Mouse (Mus musculus) cerebral cortex, adult 2 months (tissue): ENCODE data around the gene Hydin.

ENCODE experiments used
- WGBS: fragments of 180-500 bp; shearing (Covaris S2); methylation state at CpG from one replicate; pipeline ENCODE4 v1.1.7; 2018; 5-methylcytosine and 5-hydroxymethylcytosine counted together

Hydin gene

DNA sequence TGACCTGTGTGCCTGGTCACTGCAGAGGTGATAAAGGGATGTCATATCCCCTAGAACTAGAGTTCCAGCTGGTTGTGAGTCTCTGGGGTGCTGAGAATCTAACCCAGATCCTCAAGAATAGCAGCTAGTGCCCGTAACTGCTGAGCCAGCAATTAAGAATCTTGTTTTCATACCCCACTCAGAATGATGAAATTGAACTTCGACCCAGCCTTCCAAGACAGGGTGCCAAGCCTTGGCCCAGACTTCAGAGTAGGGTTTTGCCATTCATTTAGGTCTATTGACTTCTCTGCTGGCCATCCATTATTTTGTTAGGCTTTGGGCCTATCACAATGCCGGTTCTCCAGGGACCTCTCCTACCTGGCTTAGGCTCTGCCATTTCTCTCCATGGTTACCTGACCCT lies 367.0 kb downstream of the Hydin start:
- 88% methylated on average over 3 of the region's 3 CpGs for WGBS

DNA sequence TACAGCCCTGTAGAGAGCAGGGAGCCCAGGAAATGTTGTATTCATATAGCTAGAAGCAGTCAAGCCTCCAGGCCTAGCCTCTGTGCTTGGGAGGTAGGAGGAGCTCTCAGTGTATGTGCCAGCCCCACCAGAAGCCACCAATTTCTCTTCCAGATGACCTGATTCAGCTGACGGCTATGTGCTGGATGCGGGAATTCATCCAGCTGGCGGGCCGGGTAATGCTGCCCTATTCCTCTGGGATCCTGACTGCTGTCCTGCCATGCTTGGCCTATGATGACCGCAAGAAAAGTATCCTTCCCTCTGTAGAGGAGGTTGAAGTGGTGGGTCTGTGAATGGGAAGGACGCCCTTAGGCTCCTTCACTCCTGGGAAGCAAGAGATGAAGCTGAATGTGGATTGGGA lies 369.4 kb downstream of the Hydin start:
- 87% methylated on average over 6 of the region's 6 CpGs for WGBS

DNA sequence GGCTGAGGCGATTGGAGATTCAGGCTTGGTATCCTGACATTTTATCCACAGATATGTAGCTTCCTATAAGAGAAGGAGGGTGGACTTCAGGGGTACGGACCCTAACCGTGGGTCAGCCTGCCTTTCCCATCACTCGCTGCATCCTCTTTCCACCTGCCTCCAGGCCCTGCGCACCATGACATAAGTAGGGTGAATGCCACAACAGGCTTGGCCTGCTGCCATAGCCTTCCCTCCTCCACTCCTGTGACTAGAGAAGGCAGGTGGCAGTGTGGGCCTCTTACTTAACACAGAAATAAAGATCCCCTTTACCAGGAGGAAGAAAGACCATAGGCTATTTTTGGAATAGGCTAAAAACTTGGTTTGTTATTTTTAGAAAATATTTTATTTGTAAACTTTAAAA lies 375.6 kb downstream of the Hydin start:
- 76% methylated on average over 5 of the region's 5 CpGs for WGBS

DNA sequence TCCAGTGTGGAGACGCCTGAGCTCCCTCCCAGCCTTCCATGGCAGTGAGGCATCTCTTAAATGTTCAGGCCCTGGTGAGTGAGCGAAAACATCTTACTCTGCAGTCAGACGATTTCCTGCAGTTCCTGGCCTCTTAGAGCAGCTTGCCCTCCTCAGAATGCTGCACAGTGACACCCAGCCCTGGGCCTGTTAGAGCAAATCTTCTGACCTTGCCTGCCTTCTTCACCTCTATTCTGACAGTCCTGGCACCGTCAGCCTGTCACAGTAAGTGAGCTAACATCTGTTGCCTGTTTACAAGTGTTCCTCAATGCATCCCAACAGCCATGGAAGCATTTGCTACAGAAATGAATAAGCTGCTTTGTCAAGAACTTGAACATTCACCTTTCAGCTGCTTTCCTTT lies 376.4 kb downstream of the Hydin start:
- WGBS: 76% methylated on average over 4 of the region's 4 CpGs

DNA sequence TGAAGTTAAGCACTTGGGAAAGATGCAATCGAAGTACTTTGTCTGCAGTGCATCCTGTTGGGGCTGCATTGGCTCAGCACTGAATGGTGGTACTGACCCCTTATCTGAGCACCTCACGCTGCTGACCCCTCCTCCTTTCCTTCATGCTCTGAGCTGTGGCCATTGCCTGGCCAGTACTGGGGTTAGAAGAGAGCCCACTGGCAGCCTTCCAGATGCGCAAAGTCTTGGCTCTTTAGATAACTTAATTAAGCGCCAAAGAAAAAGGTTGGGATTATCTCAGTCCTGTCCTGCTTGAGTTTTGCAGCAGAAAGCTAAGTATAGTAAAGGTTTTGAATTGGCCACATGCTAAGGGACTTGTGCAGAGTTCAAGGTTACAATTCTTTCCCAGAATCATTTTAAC lies 377.6 kb downstream of the Hydin start:
- 81% methylated on average over 4 of the region's 4 CpGs for WGBS

DNA sequence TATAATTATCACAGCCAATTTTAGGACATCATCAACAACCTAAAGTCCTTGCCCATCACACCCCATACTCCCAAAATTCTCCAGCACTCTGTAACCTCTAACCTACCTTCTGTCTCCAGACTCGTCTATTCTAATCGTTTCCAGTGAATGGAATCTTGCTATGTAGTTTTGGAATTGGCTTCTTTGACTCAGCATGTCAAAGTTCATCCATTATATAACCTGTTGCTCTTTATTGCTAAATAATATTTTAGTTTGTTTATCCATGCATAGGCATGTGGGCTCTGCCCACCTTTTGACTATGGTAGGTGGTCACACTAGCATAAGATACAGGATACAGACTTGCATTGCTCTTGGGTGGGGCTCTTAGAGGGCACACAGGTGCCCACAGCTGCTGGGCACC lies 378.1 kb downstream of the Hydin start:
- 95% methylated on average over 2 of the region's 2 CpGs for WGBS

DNA sequence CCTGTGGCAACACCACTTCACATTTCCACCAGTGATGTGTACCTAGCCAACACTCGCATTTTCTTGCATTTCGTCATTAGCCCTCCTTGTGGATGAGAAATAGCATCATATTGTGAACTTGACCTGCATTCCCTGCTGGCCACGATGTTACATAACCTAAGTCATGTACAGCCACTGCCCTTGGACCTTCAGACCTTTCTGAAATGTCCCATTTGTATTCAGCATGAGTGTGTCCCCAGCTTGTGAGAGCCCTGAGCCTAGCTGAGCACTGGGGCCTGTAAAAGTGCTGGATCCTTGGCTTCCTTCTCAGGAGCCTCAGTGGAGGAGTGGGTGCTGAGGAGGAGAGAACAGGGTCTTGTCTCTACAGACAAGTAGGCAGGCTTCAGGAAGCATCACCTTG lies 378.6 kb downstream of the Hydin start:
- WGBS: 92% methylated on average over 3 of the region's 3 CpGs

DNA sequence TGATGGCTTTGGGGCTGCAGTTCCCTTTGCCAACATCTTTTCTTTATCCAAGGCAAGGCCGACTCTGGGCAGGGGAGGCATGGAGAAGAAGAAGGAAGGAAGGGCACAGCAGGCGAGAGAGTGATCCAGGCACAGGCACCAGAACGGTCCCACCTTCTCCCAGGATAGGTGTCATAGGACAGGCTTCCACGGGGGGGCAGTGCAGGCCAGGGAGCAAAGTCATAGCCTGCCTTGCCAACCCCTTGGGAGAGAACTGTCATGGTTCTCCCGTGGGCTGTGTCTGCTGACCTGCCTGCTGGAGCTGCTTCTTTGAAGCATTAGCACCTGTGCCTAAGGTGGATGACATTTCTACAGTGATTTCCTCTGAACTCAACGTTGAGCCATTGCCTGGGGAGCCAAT lies 379.3 kb downstream of the Hydin start:
- WGBS: 22% methylated on average over 6 of the region's 6 CpGs

DNA sequence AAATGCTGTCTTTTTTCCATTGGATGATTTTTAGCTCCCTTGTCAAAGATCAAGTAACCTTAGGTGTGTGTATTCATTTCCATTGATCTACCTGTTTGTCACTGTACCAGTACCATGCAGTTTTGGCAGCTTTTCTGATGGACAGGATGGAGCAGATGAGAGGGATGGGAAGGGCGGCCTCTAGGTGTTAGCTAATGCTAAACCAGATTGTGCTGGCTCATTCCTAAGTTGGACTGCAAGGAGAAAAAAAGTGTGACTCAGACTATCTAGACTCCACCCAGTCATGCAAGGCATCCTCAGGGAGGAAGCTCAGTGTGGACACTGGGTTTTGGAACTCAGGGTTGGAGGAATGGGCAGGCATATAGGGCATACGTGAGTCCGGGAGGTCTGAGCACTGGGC lies 381.8 kb downstream of the Hydin start:
- WGBS: 88% methylated on average over 3 of the region's 3 CpGs

DNA sequence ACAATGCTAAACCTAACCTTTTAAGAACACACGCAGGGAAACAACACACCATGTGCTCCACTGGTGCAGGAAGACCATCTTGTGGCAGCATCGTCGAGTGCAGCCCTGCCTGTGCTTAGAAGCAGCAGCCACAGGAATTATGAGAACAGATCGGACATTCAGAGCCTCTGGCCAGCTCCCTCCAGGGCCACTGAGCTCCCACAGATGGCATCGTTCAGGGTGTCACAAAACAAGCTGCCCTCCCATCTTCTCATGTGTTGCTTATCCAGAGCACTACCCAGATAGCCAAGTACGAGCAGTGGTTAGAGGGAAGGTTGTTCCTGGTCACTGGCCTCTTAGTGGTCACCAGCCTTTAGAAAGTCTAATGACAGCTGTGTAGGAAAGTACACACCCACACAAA lies 382.5 kb downstream of the Hydin start:
- 78% methylated on average over 6 of the region's 6 CpGs for WGBS

DNA sequence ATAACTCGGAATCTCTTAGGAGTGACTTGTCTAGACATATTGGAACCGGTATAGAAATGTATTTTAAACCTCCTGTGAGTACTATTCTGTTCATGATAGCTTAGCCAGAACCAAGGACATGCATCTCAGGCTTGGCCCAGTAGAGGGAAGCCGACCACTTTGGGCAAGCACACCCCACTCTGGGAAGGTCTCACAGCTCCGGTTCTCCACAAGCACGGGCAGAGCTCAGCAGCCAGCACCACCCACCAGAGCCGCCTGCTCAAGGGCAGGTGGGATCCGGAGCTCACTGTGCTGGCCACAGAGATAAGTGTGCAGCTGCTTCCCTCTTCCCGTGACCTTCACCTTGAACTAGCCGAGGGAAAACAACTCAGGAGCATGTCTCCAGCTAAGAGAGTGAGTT lies 384.1 kb downstream of the Hydin start:
- WGBS: 51% methylated on average over 9 of the region's 9 CpGs

DNA sequence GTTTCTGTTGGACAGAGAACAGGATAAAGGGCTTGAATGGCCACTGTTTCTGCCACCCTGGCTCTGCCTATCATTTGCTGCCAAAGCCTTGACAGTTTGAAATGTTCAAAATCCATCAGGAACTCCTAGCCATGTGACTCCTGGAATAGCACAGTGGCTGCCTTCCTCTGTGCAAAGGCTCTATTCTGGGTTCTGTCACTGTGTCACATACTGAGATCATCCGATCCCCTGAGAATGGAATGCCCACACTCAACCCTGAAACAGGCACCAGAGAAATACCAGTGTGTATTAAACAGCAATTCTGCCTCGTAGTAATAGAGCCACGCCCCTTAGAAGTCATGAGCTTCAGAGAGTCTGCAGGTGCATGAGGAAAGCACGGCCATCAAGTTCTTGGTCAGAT lies 385.1 kb downstream of the Hydin start:
- WGBS: 62% methylated on average over 4 of the region's 4 CpGs

DNA sequence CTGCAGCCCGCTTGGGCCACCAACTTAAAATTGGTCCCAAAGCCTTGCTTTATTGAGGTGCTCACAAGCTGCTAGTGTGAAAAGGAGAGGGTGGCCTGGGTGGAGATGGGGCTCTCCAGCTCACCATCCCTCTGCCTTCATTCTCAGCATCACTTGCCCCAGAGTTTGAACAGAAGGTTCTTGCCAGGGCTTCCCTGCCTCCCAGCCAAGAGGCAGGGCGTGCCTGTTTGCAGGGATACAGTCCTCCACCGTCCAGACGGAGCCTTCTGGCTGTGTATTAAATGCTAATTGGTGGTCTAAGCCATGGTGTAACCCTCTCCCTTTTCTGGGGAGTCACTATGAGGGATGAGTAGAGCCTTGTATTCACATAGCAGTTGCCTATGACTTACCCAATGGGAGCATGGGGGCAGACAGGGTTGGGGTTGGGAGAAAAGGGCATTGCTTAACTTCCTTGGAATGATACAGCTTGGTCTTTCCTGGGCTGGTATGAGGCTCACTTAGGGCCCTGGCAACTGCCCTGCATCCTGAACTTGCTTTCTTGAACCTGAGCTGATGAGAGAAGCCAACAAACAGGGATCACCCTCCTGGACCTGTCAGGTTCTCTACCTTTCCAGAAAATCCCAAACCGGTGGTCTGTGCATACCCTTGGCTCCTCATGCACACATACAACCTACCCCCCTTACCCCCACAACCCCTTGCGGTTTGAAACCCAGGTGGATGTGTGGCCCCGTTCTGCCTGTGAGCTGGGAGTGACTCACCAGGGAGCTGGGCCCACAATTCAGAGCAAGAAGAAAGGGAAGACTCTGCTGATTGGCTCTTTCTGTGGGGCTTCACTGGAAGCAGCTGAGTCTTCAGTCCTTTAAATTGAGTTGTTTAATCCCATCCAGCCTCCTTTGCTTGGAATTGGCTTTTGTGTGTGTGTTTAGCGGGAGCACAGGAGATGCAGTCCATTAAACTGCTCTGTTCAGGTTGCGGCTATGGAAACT lies 387.6 kb downstream of the Hydin start:
- 79% methylated on average over 9 of the region's 9 CpGs for WGBS

DNA sequence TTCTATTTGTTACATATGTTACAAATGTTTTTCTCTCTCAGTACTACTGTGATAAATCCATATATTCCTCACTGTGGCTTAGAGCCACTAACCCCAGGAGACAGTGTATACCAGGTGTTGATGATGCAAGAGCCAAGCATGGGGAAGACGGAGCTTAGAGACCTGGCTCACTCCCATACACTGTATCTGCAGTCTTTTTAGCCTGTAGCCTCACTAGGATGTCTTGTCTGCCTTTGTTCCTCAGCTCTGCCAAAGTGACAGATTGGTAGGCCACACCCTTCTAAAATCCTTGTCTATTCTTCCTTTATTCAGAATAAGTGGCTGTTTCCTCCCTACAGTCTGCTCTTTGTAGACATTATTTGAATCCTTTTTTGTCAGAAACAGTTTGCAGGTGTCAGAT lies 389.1 kb downstream of the Hydin start:
- WGBS: 70% methylated on average over 1 of the region's 1 CpGs

DNA sequence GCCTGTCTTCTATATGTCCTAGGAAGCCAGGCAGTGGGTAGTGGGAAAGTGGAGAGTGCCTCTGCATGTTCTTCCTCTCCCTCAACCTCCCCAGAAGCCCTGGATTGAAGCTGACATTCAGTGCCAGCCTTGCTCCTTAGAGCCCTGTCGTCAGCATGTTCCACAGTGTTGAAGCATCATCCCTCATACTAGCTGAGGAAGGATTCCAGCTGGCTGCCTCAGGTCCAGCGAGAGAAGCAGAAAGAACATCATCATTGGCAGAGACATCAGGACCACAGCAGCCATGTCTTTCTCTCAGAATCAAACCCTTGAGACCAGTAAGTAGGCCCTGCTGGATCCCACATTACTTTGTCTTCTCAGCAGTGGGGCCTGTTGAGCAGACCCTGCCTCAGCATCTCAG lies 390.9 kb downstream of the Hydin start:
- WGBS: 83% methylated on average over 2 of the region's 2 CpGs
